16 mouse cellular contexts compared by ENCODE assay signal in genomic region chr14:103949950-103950349, GRCm38 (mm10).
DNase-seq lines count a peak whose midpoint lies in the region; ATAC-seq lines count a peak whose summit lies in the region.
"Had no signal": no experiment of that assay in that cellular context is flagged by ENCODE, and none has a peak within 500 bp of the region (broad histone marks: within the 10 kb centered on the region; RNA-seq: fewer than 3 reads in every experiment).

No protein-coding gene starts in this region.

- no peak overlapping the region for H3K27ac ChIP-seq in heart, embryonic 10.5 days
- peak overlapping the region; percentile 61 for H3K27ac ChIP-seq in brown adipose tissue, adult 24 weeks (replicated peaks; ENCODE audit: low read depth, low read length)
- H3K27ac ChIP-seq: embryonic facial prominence, embryonic 15.5 days; forebrain, embryonic 13.5 days; hindbrain, embryonic 12.5 days; neural tube, embryonic 13.5 days had no signal

- H3K27me3 ChIP-seq in heart, embryonic 10.5 days (ENCODE audit: insufficient read depth, poor library complexity, severe bottlenecking) = no peaks in the 10 kb centered on the region
- H3K27me3 ChIP-seq: embryonic facial prominence, embryonic 15.5 days; forebrain, embryonic 13.5 days; hindbrain, embryonic 12.5 days; neural tube, embryonic 13.5 days had no signal

- no peaks in the 10 kb centered on the region for H3K9me3 ChIP-seq in heart, embryonic 10.5 days
- H3K9me3 ChIP-seq: embryonic facial prominence, embryonic 15.5 days; forebrain, embryonic 13.5 days; hindbrain, embryonic 12.5 days; neural tube, embryonic 13.5 days had no signal

- no peak for ATAC-seq in erythroblast, adult 5-6 weeks (replicated peaks; ENCODE audit: low FRiP score, poor library complexity, severe bottlenecking)
- ATAC-seq: forebrain, embryonic 13.5 days; intestine, embryonic 16.5 days had no signal

- H3K36me3 ChIP-seq in heart, embryonic 10.5 days = no peaks in the 10 kb centered on the region
- H3K36me3 ChIP-seq: embryonic facial prominence, embryonic 15.5 days; G1E; hindbrain, embryonic 12.5 days; neural tube, embryonic 13.5 days had no signal

- 71% methylated on average over 6 of the region's 6 CpGs for WGBS in heart, embryonic 10.5 days

- DNase-seq in heart, adult 8-10 months (ENCODE audit: low spot score) = peak; percentile 24
- no peak for DNase-seq in heart, embryonic 10.5 days (ENCODE audit: low spot score)
- DNase-seq in kidney, postnatal 14 days = peak; percentile 19
- DNase-seq in kidney, postnatal 4 days = no peak
- peak; percentile 64 for DNase-seq in retina, embryonic 14.5 days (ENCODE audit: low spot score)
- DNase-seq: adrenal gland, adult 8-10 months; cerebellum, postnatal 36 days; spleen, adult 18-20 months had no signal

- H3K4me1 ChIP-seq in heart, embryonic 10.5 days = peaks cover 8% of the 10 kb centered on the region
- H3K4me1 ChIP-seq in brown adipose tissue, adult 24 weeks (ENCODE audit: control insufficient read depth, insufficient read depth, insufficient read length, low read length) = peaks cover 14% of the 10 kb centered on the region
- H3K4me1 ChIP-seq: embryonic facial prominence, embryonic 15.5 days had no signal

- no peak overlapping the region for H3K4me3 ChIP-seq in heart, embryonic 10.5 days
- H3K4me3 ChIP-seq in brown adipose tissue, adult 24 weeks (ENCODE audit: insufficient read depth, low read depth, low read length) = no peak overlapping the region
- H3K4me3 ChIP-seq: embryonic facial prominence, embryonic 15.5 days; forebrain, embryonic 13.5 days; hindbrain, embryonic 12.5 days; neural tube, embryonic 13.5 days had no signal

Comparison
In these comparisons a context has a peak if more than half of its experiments do, and no peak if none do; other contexts are left out.
1. DNase-seq: peak in heart, adult 8-10 months (single experiment), kidney, postnatal 14 days (single experiment) and retina, embryonic 14.5 days (single experiment); none in heart, embryonic 10.5 days (single experiment) and kidney, postnatal 4 days (0 of 2).